Mouse (Mus musculus) 3T3-L1 (cell line): Measurements from ENCODE around the gene Ppp2r3c.
A peak's percentile ranks its signal among the peaks of the same experiment; 100 is the strongest.
"Not testable (repeated sequence)": the region's sequence is repeated elsewhere in the genome, so short reads cannot be mapped to it uniquely, and the experiment has no call there.

Source experiments
- DNase-seq: peaks from one replicate; pipeline ENCODE4 v3.0.0-alpha.2; 2015; ENCODE audit warnings: low read depth, low spot score

The Ppp2r3c gene

DNA sequence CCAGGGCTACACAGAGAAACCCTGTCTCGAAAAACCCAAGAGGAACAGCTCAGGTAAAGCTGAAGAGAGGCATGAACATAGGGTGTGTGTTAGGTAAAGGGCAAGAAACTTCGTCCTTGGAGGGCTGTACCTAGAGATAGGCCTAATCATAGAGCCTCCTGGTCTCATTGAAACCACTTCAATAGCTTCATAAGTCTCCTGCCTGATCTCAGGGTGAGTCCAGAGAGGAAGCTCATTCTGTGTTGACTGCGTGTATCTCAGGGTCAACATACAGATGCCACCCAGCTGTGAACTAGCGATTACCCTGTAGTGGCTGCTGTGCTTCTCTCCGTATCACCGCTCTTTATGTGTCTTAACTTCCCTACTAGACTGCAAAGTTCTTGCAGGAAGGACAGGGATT, 25.2 kb downstream of the Ppp2r3c start:
- not testable (repeated sequence) for DNase-seq

DNA sequence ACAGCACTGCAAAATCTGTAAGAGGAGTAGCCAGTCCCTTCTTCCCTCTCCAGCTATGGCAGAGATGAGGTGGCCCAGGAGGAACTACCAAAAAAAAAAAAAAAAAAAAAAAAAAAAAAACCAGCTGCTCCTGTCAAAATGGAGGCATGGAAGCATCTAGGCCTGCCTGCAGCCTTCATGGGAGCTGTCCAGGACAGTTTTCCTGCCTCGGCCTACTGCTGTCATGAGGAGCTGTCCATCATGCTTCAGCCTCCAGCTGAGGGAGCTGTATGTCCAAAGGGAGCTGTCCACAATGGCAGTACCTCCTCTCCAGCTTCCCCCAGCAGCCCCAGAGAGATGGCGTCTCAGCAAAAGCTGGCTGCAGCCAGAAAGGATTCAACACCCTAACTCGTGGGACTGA, 30.6 kb downstream of the Ppp2r3c start:
- DNase-seq = peak; percentile 59

DNA sequence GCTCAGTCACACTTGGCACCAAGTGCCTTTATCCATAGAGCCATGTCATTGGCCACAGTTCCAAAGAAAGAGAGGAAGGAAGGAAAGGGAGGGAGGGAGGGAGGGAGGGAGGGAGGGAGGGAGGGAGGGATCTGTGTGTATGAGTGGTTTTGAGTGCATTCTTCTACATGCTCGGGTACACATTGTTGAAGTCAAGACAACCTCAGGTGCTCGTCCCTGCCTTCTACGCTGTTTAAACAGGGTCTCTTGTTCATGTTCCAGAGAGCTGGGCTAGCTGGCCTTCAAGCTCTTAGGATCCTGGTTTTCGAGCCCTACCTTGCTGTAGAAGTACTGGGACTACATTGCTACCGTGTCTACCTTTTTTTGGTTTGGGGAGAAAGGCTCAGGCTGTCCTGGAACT, 39.4 kb downstream of the Ppp2r3c start:
- DNase-seq = not testable (repeated sequence)

- not testable (repeated sequence) for DNase-seq
Observed at GRCm38 (mm10) chr12:55261950-55262349, 40.8 kb downstream of the Ppp2r3c start.

DNA sequence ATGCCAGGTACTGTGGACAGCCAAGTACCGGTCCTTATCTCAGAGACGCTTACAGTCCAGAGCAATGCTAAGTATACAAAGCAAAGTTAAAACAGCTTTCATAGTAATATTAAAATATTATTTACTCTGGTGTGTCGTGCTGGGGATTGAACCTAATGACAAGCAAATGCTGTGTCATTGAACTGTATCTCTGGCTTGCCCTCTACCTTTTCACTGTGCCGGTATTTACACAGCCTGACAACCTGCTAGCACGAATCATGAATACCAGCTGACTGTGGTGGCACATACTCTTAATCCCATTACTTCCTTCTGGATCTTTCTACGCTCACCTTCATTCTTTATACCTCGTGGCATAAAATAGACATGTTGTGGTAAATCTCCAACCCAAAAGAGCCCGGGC, 60.6 kb downstream of the Ppp2r3c start:
- not testable (repeated sequence) for DNase-seq

- not testable (repeated sequence) for DNase-seq
Observed at GRCm38 (mm10) chr12:55230520-55230861, 72.3 kb downstream of the Ppp2r3c start.

DNA sequence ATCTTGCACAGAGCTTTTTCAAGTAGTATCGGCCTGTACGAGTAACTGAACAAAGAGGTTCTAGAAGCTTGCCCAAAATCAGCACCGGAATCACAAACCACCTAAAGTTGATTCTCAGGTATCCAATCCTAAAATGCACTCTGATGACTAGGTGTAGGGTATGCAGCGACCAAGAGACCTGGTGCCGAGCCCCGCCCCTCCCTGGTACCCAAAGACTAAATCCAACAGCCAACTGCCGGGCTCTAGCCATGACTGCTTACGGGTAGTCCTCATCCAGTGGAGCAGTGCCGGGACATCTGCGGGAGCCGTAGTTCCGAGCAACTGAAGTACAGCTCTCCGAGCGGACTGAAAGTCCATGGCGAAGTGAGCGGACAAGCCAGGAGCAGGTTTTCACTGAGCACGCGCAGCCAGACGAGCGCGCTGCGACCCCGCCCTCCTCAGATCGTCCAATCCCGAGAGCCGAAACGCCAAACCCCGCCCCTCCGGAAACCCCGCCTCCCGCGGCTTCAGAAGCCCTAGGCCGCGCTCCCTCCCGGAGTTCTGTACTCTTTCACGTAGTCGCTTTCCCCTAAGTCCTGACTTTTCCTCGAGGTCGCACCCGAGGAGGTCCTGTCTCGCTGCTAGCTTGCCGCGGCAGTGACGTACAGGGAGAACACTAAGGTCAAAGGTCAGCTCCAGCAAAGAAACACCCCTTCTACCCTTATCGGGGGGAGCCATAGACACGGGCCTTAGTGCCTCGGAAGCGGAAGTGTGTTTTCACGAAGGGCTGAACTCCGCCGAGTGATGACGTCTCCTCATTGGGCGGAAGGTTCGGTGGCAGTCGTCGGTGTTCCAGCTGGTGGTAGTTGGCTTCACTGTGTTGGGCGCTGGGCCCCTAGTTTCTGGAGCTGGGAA, 72.9 kb downstream of the Ppp2r3c start, which contains the start of gene Srp54c:
Gene Srp54c, plus strand, starts transcription at position 543 of the 894 bp plus-strand sequence.
- DNase-seq = not testable (repeated sequence)
